Mouse (Mus musculus) right cerebral cortex, adult 18-20 months (tissue): Measurements from ENCODE around the gene Nosip.
"Not testable (repeated sequence)": the region's sequence is repeated elsewhere in the genome, so short reads cannot be mapped to it uniquely, and the experiment has no call there.

Experiments
- DNase-seq: peaks from one replicate; pipeline ENCODE4 v3.0.0; 2022; ENCODE audit warnings: mixed read lengths

The Nosip gene

DNA sequence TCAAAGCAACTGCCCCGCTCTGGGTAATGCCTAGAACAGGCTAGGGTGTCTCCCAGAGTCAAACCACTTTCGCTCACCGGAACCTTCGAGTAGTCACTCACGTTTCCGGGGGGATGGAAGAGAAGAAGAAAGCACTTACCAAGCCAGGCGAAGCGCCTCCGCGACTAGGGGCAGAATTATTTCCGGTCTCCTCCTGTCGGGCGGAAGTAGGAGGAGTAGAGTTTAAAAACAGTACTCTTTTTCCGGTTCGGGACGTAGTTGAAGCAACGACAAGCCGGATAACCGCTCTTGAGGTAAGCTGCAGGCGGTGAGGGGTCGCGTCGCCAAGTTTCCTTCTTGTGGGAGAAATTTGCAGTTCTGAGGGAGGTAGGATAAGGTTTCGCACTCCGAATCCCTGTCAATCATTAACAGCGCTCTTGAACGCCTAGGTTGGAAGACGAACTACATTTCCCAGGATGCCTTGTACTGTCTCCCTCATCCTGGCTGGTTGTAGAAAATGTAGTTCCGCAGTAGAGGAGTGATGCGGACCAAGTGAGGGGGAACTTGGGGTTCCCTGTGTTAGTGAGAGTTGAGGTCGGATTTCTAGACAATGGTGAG lies at the start of gene Nosip, which contains the start of gene Prrg2:
TSS of gene Nosip (plus strand) at position 191 of the 597 bp plus-strand sequence.
TSS of gene Prrg2 (minus strand) at position 439 of the 597 bp plus-strand sequence.
- DNase-seq = peak; percentile 95

DNA sequence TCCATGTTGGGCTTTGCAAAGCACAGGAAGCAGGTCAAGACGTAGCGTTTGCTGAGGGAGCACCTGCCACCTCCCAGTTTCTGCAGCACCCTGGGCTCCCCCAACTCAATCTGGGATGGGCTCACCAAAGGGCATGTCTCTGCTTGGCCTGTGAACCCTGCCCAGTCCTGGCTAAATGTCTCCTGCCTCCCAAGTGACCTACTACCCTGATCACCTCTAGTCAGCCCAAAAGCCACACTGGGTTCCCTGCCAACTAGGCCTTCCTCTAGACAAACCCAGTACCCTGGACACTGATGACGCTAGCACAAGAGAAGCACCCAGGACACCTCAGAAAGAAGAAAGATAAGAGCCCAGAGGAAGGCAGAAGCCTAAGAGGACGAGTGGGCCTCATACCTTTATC lies 49.4 kb upstream of the Nosip start:
- DNase-seq = no peak

GRCm38 (mm10) chr7:45013366-45014095 lies 48.7 kb upstream of the Nosip start:
- DNase-seq = no peak

- no peak for DNase-seq
Observed at GRCm38 (mm10) chr7:45014096-45014451, 48.2 kb upstream of the Nosip start.

GRCm38 (mm10) chr7:45015344-45015956 lies 46.8 kb upstream of the Nosip start:
- DNase-seq = no peak

- peak; percentile 100 for DNase-seq
Observed at GRCm38 (mm10) chr7:45015957-45016612, 46.1 kb upstream of the Nosip start, which contains the start of gene Scaf1. Scaf1 (minus strand) TSS chr7:45016363.

- no peak for DNase-seq
Observed at GRCm38 (mm10) chr7:45016761-45017160, 45.5 kb upstream of the Nosip start.

GRCm38 (mm10) chr7:45017242-45018061 lies 44.8 kb upstream of the Nosip start, which contains the start of gene Rras:
Rras (plus strand) TSS chr7:45017961.
- peak; percentile 91 for DNase-seq

DNA sequence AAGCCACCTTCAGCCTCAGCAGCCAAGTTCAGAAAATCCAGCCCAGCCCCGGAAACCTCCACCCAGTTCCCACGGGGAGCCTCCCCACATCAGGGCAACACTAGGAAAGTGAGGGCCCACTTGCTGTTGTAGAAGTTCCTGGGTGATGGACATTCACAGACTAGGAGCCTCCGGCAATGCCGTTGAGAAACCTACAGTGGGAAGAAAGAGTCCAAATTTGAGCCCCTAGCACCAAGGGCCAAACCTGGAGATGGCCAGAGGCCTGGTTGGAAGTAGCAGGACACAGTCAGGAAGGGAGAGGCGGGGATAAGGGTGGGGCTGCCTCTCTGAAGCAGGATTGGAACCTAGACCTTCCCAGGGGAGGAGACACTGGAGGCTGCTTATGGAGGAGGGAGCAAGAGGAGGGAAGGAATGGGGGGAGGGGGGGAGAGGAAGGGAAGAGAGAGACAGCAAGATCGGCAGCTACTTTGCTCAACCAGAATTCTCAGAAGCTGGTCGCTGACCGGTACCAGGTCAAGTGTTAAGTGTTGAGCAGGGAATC lies 43.1 kb upstream of the Nosip start:
- DNase-seq = peak; percentile 44

DNA sequence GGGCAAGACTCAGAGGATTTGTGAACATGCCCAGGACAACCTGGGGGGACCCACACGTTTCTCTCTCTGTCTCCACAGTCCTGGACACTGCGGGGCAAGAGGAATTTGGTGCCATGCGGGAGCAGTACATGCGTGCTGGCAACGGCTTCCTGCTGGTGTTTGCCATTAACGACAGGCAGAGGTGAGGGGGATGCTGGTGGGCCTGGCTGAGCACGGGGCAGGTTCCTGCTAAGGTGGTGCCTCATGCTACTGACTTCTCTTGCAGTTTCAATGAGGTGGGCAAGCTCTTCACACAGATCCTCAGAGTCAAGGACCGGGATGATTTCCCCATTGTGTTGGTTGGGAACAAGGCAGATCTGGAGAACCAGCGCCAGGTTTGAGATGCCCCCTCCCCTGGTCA lies 42.0 kb upstream of the Nosip start:
- DNase-seq = no peak

GRCm38 (mm10) chr7:45023711-45024110 lies 38.5 kb upstream of the Nosip start:
- not testable (repeated sequence) for DNase-seq

- no peak for DNase-seq
Observed at GRCm38 (mm10) chr7:45024281-45025248, 37.7 kb upstream of the Nosip start.

DNA sequence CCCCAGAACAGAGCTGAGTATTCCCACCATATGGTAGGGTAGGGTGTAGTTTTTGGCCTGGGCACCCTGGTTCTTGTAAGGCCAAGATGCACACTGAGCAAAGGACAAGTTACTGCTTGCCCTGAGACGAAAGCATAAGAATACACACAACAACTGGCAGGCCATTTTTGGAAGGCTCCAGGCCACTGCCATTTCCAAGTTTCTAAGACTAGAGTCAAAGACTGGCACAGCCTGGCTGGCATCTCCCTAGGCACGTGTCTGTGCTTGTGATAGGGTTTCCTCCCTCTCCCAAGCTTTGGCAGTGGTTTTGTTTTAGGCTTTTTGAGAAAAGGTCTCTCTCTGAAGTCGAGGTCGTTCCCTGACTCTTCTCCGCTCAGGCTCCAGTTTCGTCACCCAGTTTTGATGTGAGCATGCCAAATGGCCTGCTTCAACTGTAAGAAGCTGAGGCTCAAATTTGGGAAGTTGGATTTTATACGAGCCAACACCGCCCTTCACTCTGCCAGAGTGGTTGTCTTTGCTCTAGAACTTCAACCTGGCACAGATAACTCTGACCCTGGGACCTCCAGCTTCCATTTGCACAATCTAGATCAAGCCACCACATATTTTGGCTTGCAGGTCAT lies 36.5 kb upstream of the Nosip start:
- no peak for DNase-seq

DNA sequence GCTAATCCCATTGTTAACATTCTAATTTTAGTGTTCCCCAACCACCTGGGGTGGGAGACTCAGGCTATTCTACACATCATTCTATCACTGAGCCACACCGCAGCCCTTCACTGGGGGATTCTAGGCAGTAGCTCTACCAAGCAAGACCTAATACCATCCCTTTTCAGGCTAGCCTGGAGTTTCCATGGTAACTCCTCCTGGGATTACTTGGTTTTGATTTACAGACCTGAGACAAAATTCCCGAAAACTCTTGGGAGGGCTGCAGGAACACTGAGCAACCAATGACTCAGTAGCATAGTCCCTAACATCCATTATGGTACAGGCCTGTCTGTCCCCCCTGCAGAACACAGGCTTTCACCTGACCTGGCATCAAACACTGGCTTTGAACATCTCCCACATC lies 36.0 kb upstream of the Nosip start:
- DNase-seq = no peak

DNA sequence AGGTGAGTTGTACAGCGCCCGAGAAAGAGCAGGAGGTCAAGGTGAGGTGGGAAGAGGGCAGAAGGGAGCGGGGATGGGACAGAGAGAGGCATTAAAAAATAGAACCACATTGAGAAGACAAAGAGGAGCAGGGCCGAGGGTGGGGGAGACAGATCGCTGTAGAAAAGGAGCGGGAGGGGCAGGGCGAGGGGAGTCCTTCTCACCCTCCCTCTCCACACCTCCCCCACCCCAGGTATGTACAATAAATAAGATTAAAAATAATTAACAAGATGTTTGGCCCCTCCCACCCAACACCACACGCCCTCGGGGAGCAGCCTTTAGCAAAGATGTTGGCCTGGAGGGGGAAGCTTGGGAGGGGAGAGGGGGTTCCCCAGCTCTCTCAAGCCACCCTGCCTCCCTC lies 34.5 kb upstream of the Nosip start:
- no peak for DNase-seq

- no peak for DNase-seq
Observed at GRCm38 (mm10) chr7:45028351-45028750, 33.9 kb upstream of the Nosip start.

- DNase-seq = no peak
Observed at GRCm38 (mm10) chr7:45029995-45030394, 32.2 kb upstream of the Nosip start.

DNA sequence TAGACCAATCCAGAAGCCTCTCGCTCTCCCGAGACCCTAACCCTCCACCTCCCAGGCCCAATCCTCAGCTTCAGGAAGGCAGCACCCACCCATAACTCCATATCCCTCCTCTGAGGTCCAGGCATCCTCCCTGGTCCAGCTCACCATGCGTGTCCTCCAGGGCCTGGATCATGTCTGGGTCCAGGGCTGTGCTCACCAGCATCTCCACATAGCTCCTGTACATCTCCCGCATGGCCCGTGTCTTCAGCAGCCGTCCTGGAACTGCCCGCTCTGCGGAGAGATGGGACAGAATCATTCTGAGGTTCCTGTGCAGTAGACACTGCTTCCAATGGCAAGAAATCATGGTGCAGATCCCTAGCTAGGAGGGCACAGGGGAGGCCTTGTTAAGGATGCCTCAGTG lies 31.4 kb upstream of the Nosip start:
- no peak for DNase-seq

- no peak for DNase-seq
Observed at GRCm38 (mm10) chr7:45033722-45034359, 28.4 kb upstream of the Nosip start.

DNA sequence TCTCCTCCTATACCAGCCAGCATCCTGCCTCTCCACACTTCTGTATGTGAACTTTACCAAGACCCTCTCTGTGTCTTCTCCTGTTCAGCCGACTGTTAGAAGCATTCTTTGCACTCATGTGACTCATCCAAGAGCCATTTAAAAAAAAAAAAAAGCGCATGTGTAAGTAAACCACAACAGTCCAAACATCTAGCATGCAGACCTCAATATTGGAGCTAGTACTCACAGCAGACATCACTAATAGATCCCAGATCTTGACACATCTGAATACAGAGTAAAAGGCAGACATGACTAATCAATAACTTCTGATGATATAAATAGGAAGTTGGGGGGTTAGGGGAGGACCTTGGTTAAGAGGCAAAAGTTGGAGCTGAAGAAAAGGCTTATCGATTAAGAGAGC lies 26.6 kb upstream of the Nosip start:
- DNase-seq = no peak
